ENCODE assay signal across 8 mouse cellular contexts in the genomic region with DNA sequence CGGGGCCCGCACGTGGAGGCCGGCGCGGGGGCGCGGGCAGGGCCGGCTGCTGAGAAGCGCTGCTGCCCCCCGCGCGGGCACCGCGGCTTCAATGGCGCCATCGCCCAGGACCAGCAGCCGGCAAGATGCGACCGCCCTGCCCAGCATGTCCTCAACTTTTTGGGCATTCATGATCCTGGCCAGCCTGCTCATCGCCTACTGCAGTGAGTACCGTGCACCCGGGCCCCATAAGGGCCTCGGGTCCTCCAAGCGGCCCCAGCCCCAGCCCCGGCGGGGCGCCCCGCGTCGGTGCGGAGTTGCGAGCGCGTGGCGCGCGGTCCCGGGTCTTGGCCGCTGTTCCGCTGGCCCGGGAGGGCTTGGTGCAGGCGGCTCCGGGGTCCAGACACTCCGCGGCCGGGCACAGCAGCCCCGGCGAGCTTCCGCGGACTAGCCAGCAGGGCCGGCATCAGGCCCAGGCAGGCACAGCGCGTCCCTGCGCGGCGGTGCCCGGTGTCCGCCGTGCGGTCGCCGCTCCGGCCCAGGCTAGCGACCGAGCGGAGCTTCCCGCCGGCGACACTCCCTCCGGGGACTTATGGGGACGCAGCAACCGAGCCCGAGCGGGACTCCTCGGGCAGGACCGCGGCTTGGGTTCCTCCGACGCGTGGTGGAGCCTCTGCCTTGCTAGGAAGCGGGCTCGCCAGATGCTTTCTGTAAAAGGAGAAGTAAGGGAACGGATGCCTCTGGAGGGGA. TPM values are rescaled to one million over a fixed set of nuclear protein-coding genes. Genes with fewer than 3 reads are reported as not detected.
DNase-seq lines count a peak whose midpoint lies in the region; ATAC-seq lines count a peak whose summit lies in the region.

No protein-coding gene starts in this region.

- peak overlapping the region; percentile 90 for H3K9ac ChIP-seq in forebrain, embryonic 15.5 days (replicated peaks)
- peak overlapping the region; percentile 55 for H3K9ac ChIP-seq in intestine, embryonic 16.5 days (ENCODE audit: low read depth, low read length)

- peak; percentile 60 to 65 for DNase-seq in layer of hippocampus, postnatal 10 days (ENCODE audit: low spot score in 2 of 2)
- DNase-seq in layer of hippocampus, adult 9-10 months (ENCODE audit: low spot score) = no peak
- DNase-seq in cerebellum, adult 18-20 months = peak; percentile 51 to 74
- peak; percentile 72 for DNase-seq in midbrain, embryonic 10.5 days (ENCODE audit: low spot score)
- peak; percentile 26 for DNase-seq in urinary bladder, adult 2 months (ENCODE audit: low spot score)
- no peak for DNase-seq in spleen, postnatal 10 days (ENCODE audit: low spot score in 2 of 2)

- peak overlapping the region; percentile 80 for H3K4me2 ChIP-seq in forebrain, embryonic 15.5 days (replicated peaks)
- H3K4me2 ChIP-seq in intestine, embryonic 16.5 days (ENCODE audit: low read depth, low read length) = peak overlapping the region; percentile 87

- H3K27ac ChIP-seq in forebrain, embryonic 15.5 days (replicated peaks) = peak overlapping the region; percentile 80
- no peak overlapping the region for H3K27ac ChIP-seq in intestine, embryonic 16.5 days (ENCODE audit: low read length)
- peak overlapping the region; percentile 90 for H3K27ac ChIP-seq in midbrain, embryonic 10.5 days (replicated peaks)

- WGBS in forebrain, embryonic 15.5 days = under 1% methylated on average over 84 of the region's 84 CpGs
- under 1% methylated on average over 71 of the region's 84 CpGs for WGBS in intestine, embryonic 16.5 days
- WGBS in midbrain, embryonic 10.5 days = under 1% methylated on average over 84 of the region's 84 CpGs

- no peaks in the 10 kb centered on the region for H3K36me3 ChIP-seq in forebrain, embryonic 15.5 days
- no peaks in the 10 kb centered on the region for H3K36me3 ChIP-seq in intestine, embryonic 16.5 days (ENCODE audit: control insufficient read depth, insufficient read depth, low read length)
- no peaks in the 10 kb centered on the region for H3K36me3 ChIP-seq in midbrain, embryonic 10.5 days

- no peaks in the 10 kb centered on the region for H3K27me3 ChIP-seq in forebrain, embryonic 15.5 days
- H3K27me3 ChIP-seq in intestine, embryonic 16.5 days (replicated peaks; ENCODE audit: control insufficient read depth, insufficient read depth, low read length) = peaks cover 57% of the 10 kb centered on the region
- H3K27me3 ChIP-seq in midbrain, embryonic 10.5 days (ENCODE audit: low read depth, poor library complexity, severe bottlenecking) = peaks cover 46% of the 10 kb centered on the region

- peaks cover 46% of the 10 kb centered on the region for H3K4me1 ChIP-seq in forebrain, embryonic 15.5 days
- peaks cover 6% of the 10 kb centered on the region; the same call in 1 of the 2 replicates for H3K4me1 ChIP-seq in intestine, embryonic 16.5 days (ENCODE audit: control insufficient read depth, insufficient read depth, low read length)
- H3K4me1 ChIP-seq in midbrain, embryonic 10.5 days = peaks cover 56% of the 10 kb centered on the region

- peak; percentile 71 for ATAC-seq in forebrain, embryonic 15.5 days (replicated peaks)
- ATAC-seq in intestine, embryonic 16.5 days = peak; percentile 84

- H3K9me3 ChIP-seq in forebrain, embryonic 15.5 days = no peaks in the 10 kb centered on the region
- H3K9me3 ChIP-seq in intestine, embryonic 16.5 days (ENCODE audit: control insufficient read depth, low read length) = no peaks in the 10 kb centered on the region
- no peaks in the 10 kb centered on the region for H3K9me3 ChIP-seq in midbrain, embryonic 10.5 days (replicated peaks)

- H3K4me3 ChIP-seq in forebrain, embryonic 15.5 days = peak overlapping the region; percentile 87
- peak overlapping the region; percentile 57 for H3K4me3 ChIP-seq in intestine, embryonic 16.5 days (ENCODE audit: low read length)
- H3K4me3 ChIP-seq in midbrain, embryonic 10.5 days = peak overlapping the region; percentile 84

RNA-seq across cellular contexts. Expression of a gene that starts 0.5 kb away (rescaled TPM):
- 10 to 100 TPM; 90.6 to 93.6 TPM for total RNA-seq in layer of hippocampus, postnatal 10 days (2021)
- 17.6 and 18.0 TPM in 2 replicates for polyA plus RNA-seq in forebrain, embryonic 15.5 days (2015; fragmentation: Nextera tagmentation; extraction: Ambion mirVana)
- 2.0 and 2.1 TPM in 2 replicates for polyA plus RNA-seq in intestine, embryonic 16.5 days (2015; fragmentation: Nextera tagmentation; extraction: Ambion mirVana)
- 5.9 TPM in 2 replicates for polyA plus RNA-seq in midbrain, embryonic 10.5 days (2016; fragmentation: Nextera tagmentation; extraction: Ambion mirVana)
- polyA plus RNA-seq in urinary bladder, adult 2 months (2012; rRNA removed) = 7.8 and 10.4 TPM in 2 replicates

Comparison
In these comparisons a context has a peak if more than half of its experiments do, and no peak if none do; other contexts are left out.
1. DNase-seq: peak in layer of hippocampus, postnatal 10 days (2 of 2), cerebellum, adult 18-20 months (2 of 2), midbrain, embryonic 10.5 days (single experiment) and urinary bladder, adult 2 months (single experiment); none in layer of hippocampus, adult 9-10 months (single experiment) and spleen, postnatal 10 days (0 of 2).
2. Peak in every context shown above with its lines, with median percentiles within 50 percentile points of each other: H3K4me3 ChIP-seq.